Mouse (Mus musculus): ENCODE data around the gene Uck1.

DNA sequence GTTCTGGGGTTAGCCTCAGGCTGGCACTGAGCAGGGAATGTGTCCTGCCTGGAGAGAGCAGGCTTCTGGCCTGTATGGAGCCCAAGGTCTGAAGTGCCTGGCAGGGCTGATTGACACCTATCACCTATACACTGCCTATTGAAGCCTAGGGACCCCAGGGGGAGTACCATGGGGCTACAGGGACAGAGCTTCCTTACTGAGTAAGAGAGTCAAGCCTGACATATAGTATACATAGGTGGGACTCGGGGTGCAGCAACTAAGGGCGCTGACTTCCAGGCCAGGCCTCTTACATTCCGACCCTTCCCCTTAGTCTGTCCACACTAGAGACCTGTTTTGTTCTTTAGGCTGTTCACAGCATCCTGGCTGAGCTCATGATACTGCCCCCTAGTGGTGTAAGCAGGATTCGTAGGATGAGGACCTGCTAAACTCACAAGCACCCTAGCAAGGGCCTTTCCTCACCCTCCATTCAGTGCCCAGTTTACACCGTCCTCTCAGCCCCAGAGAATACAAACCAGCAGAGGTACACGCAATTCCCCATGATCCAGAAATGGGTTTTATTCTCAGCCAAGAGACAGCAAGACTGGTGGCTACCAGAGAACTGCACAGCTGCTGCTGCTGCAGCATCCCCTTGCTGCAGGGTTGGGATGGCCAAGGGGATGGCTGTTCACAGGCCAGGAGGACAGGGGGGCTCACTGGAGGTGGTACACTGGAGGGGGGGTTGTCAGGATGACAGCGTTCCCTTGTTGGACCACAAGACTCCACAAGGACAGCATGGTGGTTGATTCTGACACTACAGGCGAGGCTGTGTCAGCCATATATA, 48.2 kb upstream of the Uck1 start:
- no peak; the same call in 1 of the 2 replicates for TF ChIP-seq CTCF (IDR thresholded peaks at IDR 0.05; ENCODE audit: borderline replicate concordance, control insufficient read depth, extremely low read depth, insufficient read depth, low read length, poor library complexity)
- TF ChIP-seq POLR2A (IDR thresholded peaks at IDR 0.05; ENCODE audit: control insufficient read depth, extremely low read depth, insufficient read depth, low read length, poor library complexity), result no peak
